Mouse (Mus musculus) liver, postnatal 0 days (tissue): Measurements from ENCODE around the gene Gng5. TPM values are rescaled to one million over a fixed set of nuclear protein-coding genes. Genes with fewer than 3 reads are reported as not detected.
A peak's percentile ranks its signal among the peaks of the same experiment; 100 is the strongest.

Source experiments
- ATAC-seq: fragments of 200-750 bp; cut with Nextera tagmentation; 2 replicates; pipeline ENCODE4 v1.8.0; 2017; ENCODE audit warnings: mild to moderate bottlenecking, moderate library complexity
- DNase-seq: peaks from one replicate; pipeline ENCODE4 v3.0.0-alpha.2; 2016
- H3K27ac ChIP-seq: fragments of 300-500 bp; sonication (generic); 2 replicates; pipeline ENCODE4 v1.5.1; 2014; ENCODE audit warnings: antibody characterized with exemption, moderate library complexity, mild to moderate bottlenecking, low read depth
- H3K27me3 ChIP-seq: fragments of 300-500 bp; sonication (generic); 2 replicates; pipeline ENCODE4 v1.6.1; 2014; ENCODE audit warnings: low read length, control low read depth, mixed read lengths; ENCODE audit not compliant: insufficient read depth
- H3K36me3 ChIP-seq: fragments of 300-500 bp; sonication (generic); replicated peaks from 2 replicates; pipeline ENCODE4 v1.6.1; 2014; ENCODE audit warnings: mild to moderate bottlenecking, control low read depth, low read length, moderate library complexity, mixed read lengths; ENCODE audit not compliant: insufficient read depth
- H3K4me1 ChIP-seq: fragments of 300-500 bp; sonication (generic); 2 replicates; pipeline ENCODE4 v1.6.1; 2014; ENCODE audit warnings: antibody characterized with exemption, mild to moderate bottlenecking, control low read depth; ENCODE audit not compliant: insufficient read depth
- H3K4me2 ChIP-seq: fragments of 300-500 bp; sonication (generic); 2 replicates; pipeline ENCODE4 v1.6.1; 2014; ENCODE audit warnings: low read depth, mild to moderate bottlenecking, low read length, moderate library complexity, mixed read lengths
- H3K4me3 ChIP-seq: fragments of 300-500 bp; sonication (generic); 2 replicates; pipeline ENCODE4 v1.5.1; 2014; ENCODE audit warnings: low read depth, low read length
- H3K9ac ChIP-seq: fragments of 300-500 bp; sonication (generic); replicated peaks from 2 replicates; pipeline ENCODE4 v1.6.1; 2014; ENCODE audit warnings: mild to moderate bottlenecking, moderate library complexity
- H3K9me3 ChIP-seq: fragments of 300-500 bp; sonication (generic); 2 replicates; pipeline ENCODE4 v1.6.1; 2016; ENCODE audit warnings: mild to moderate bottlenecking, control low read depth, low read length, mixed read lengths
- CTCF ChIP-seq: sonication (generic); IDR thresholded peaks from 2 replicates; pipeline ENCODE4 v1.5.1; 2016; ENCODE audit warnings: antibody characterized with exemption, low read depth
- EP300 ChIP-seq: IDR thresholded peaks from 2 replicates; pipeline ENCODE4 v1.6.1; 2016; ENCODE audit warnings: antibody characterized with exemption, low read depth, mild to moderate bottlenecking
- WGBS: fragments of 180-500 bp; shearing (Covaris S2); extraction: QIAGEN DNeasy Blood & Tissue Kit; methylation state at CpG from one replicate; pipeline ENCODE4 v1.1.7; 2014; ENCODE audit not compliant: insufficient replicate concordance; 5-methylcytosine and 5-hydroxymethylcytosine counted together
- polyA plus RNA-seq: library from polyadenylated mRNA; unstranded; fragments of >200 nt; fragmentation: Nextera tagmentation; extraction: Ambion mirVana; gene quantifications from 2 replicates; pipeline ENCODE4 v1.2.1, GENCODE M21; 2015

Gng5 gene
- polyA plus RNA-seq, 1 experiment from 2014 or later, result 778 TPM

- DNase-seq, result peak; percentile 88
- Histone ChIP-seq H3K36me3 (peaks cover 18% of the 10 kb centered on the region), H3K4me3 (peak within 1 kb of the TSS; percentile 67), H3K27ac (peak within 1 kb of the TSS; percentile 94), H3K4me1 (peaks cover 7% of the 10 kb centered on the region), H3K27me3 (no peaks in the 10 kb centered on the region), H3K9me3 (no peaks in the 10 kb centered on the region), H3K4me2 (peak within 1 kb of the TSS; percentile 87), H3K9ac (peak within 1 kb of the TSS; percentile 72)
- ATAC-seq, result peak; percentile 96
- no peak for TF ChIP-seq CTCF
- peak; percentile 76 for TF ChIP-seq EP300
- under 1% methylated on average over 52 of the region's 82 CpGs for WGBS
Measured at GRCm38 (mm10) chr3:146520798-146521651, 21.4 kb downstream of the Gng5 start, which contains the start of gene Rpf1. Gene Rpf1, minus strand, starts transcription at chr3:146521429.

DNA sequence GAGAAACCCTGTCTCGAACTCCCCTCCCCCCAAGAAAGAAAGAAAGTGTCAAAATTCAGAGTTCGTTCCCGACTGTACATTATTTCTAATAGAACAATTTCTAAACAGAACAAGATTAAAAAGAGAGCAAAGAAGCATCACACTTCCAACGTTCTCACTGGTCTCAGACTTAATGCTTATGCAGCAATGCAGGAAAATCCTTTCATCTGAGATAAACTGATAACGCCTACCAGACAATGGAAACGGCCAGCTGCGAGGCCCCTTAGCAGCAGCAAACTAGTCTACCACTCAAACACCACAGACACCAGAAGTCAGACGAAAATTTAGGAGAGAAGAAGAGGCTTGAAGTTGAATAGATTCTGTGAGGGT is 22.0 kb downstream of the Gng5 start:
- TF ChIP-seq EP300 (no peak; the same call in 1 of the 2 replicates), CTCF (no peak)

GRCm38 (mm10) chr3:146528335-146528734 is 28.7 kb downstream of the Gng5 start:
- TF ChIP-seq EP300 (no peak), CTCF (no peak)

More for the DNA sequence above, 22.0 kb downstream of the Gng5 start:
- Histone ChIP-seq H3K27me3 (no peaks in the 10 kb centered on the region), H3K9ac (peak overlapping the region; percentile 72), H3K4me3 (peak overlapping the region; percentile 67), H3K36me3 (peaks cover 18% of the 10 kb centered on the region), H3K4me2 (peak overlapping the region; percentile 87), H3K9me3 (no peaks in the 10 kb centered on the region), H3K4me1 (peaks cover 7% of the 10 kb centered on the region), H3K27ac (peak overlapping the region; percentile 94)
- DNase-seq (no peak), ATAC-seq (no peak)
- WGBS, result 10% methylated on average over 8 of the region's 8 CpGs

DNA sequence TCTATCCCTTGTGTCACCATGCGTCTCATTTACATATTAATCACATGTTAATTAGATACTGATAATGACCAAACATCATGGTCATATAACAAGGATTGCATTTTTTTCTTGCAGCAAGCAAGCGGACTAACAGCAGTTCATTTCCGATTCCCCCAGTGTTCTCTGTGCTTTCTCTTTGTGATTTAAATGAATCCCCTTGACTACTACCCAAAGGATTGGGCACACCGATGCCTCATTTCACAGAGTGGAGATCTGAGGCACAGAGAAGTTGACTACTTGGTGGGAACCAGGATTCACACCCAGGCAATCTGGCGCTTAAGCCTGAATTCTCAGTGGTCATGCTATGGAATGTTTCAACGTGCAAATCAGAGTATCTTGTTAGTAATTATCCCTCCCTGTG is 35.4 kb downstream of the Gng5 start:
- Histone ChIP-seq H3K27me3 (no peaks in the 10 kb centered on the region), H3K4me1 (no peaks in the 10 kb centered on the region), H3K4me3 (no peak overlapping the region), H3K4me2 (no peak overlapping the region), H3K27ac (no peak overlapping the region), H3K9ac (no peak overlapping the region), H3K36me3 (no peaks in the 10 kb centered on the region), H3K9me3 (no peaks in the 10 kb centered on the region)
- no peak for ATAC-seq
- WGBS, result 67% methylated on average over 6 of the region's 6 CpGs
- no peak for DNase-seq
- TF ChIP-seq CTCF (no peak), EP300 (no peak)

More at GRCm38 (mm10) chr3:146528335-146528734, 28.7 kb downstream of the Gng5 start:
- no peaks in the 10 kb centered on the region for H3K9me3 ChIP-seq
- WGBS, result 51% methylated on average over 2 of the region's 2 CpGs
- H3K9ac ChIP-seq, result no peak overlapping the region
- no peaks in the 10 kb centered on the region for H3K36me3 ChIP-seq
- no peaks in the 10 kb centered on the region for H3K4me1 ChIP-seq
- H3K4me2 ChIP-seq, result no peak overlapping the region
- H3K4me3 ChIP-seq, result no peak overlapping the region
- H3K27ac ChIP-seq, result no peak overlapping the region
- ATAC-seq (no peak), DNase-seq (no peak)
- no peaks in the 10 kb centered on the region for H3K27me3 ChIP-seq

DNA sequence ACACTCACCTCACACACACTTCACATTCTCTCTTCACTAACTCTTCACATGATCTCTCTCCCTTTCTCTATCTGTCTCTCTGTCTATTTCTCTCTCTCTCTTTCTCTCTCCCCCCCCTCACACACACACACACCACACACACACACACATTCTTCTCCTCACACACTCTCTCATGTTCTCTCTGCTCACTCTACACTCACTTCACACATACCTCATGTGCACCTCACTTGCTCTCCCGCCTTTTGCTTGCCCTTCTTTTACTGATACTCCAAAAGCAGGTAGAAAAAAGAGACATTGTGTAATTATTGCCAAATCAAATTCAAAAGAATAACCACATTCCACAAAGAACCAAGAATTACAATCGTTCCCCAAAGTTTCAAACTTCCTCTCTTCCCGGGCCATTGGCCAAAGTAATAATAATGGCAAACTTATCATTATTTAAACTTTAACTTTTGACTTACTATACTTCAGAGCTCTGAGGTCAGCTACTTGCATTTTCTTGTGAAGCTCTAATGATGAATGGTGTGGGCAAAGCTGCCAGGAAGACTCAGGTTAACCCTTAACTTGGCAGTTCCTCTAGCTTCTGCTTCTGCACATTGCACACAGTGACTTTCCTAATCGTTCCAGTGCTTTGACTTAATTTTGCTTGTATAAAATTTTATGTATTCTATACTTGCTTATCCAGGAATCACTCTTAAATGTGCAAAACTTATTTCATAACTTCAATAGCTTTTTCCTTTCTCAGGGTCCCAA is 41.1 kb downstream of the Gng5 start:
- WGBS, result 40% methylated on average over 4 of the region's 4 CpGs
- Histone ChIP-seq H3K36me3 (no peaks in the 10 kb centered on the region), H3K4me1 (no peaks in the 10 kb centered on the region), H3K27ac (no peak overlapping the region), H3K27me3 (no peaks in the 10 kb centered on the region), H3K9me3 (no peaks in the 10 kb centered on the region), H3K4me2 (no peak overlapping the region), H3K4me3 (no peak overlapping the region), H3K9ac (no peak overlapping the region)
- no peak for ATAC-seq
- no peak for TF ChIP-seq EP300
- TF ChIP-seq CTCF, result no peak
- no peak for DNase-seq

DNA sequence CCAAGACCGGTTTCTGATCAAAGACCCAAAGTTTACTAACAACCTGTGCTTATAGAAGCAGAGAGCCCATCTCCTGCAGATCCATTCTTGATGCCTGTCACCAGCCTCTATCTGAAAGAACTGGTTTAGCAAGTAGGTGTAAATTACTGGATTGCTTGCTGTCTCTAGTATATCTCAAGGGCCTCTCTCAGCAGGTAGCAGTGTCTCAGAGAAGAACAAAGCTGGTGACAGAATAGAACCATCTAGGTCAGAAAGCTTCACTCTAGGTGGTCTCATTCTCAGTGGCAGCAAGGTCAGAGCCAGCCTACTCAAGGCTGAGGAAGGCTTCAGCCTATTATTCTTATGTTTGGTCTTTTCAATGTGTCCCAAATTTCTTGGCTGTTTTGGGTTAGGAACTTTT is 44.0 kb downstream of the Gng5 start:
- Histone ChIP-seq H3K27me3 (no peaks in the 10 kb centered on the region), H3K9me3 (no peaks in the 10 kb centered on the region), H3K4me3 (no peak overlapping the region), H3K27ac (no peak overlapping the region), H3K4me2 (no peak overlapping the region), H3K9ac (no peak overlapping the region), H3K4me1 (no peaks in the 10 kb centered on the region), H3K36me3 (no peaks in the 10 kb centered on the region)
- ATAC-seq, result no peak
- no peak for DNase-seq
- TF ChIP-seq CTCF (no peak), EP300 (no peak)
- WGBS, result 30% methylated on average over 1 of the region's 1 CpGs
